Mouse (Mus musculus) A20 (cell line): ENCODE data around the gene Rhox2a.
"Not testable (repeated sequence)": the region's sequence is repeated elsewhere in the genome, so short reads cannot be mapped to it uniquely, and the experiment has no call there.

Experiments used
- DNase-seq: peaks from one replicate; pipeline ENCODE4 v3.0.0-alpha.2; 2011; ENCODE audit warnings: low read depth, low spot score

Gene Rhox2a

GRCm38 (mm10) chrX:37244676-37245075 lies at the start of gene Rhox2a:
TSS of gene Rhox2a (plus strand) at chrX:37244976.
- not testable (repeated sequence) for DNase-seq

- no peak for DNase-seq
Measured at GRCm38 (mm10) chrX:37198676-37199075, 46.1 kb upstream of the Rhox2a start.

GRCm38 (mm10) chrX:37210941-37211340 lies 33.8 kb upstream of the Rhox2a start, which contains the start of gene Gm9:
TSS of gene Gm9 (minus strand) at chrX:37211041.
- DNase-seq = no peak

GRCm38 (mm10) chrX:37222158-37222557 lies 22.6 kb upstream of the Rhox2a start, which contains the start of gene Rhox1:
TSS of gene Rhox1 (minus strand) at chrX:37222258.
- not testable (repeated sequence) for DNase-seq

- not testable (repeated sequence) for DNase-seq
Measured at GRCm38 (mm10) chrX:37249619-37250018, 4.8 kb downstream of the Rhox2a start, which contains the start of gene Rhox3a. TSS of gene Rhox3a (plus strand) at chrX:37249919.

- DNase-seq = not testable (repeated sequence)
Measured at GRCm38 (mm10) chrX:37265038-37265437, 20.3 kb downstream of the Rhox2a start, which contains the start of gene Rhox4a. TSS of gene Rhox4a (plus strand) at chrX:37265338.
